Mouse (Mus musculus): ENCODE results near the gene Egln1. TPM values are rescaled to one million over a fixed set of nuclear protein-coding genes. Genes with fewer than 3 reads are reported as not detected.
A peak's percentile ranks its signal among the peaks of the same experiment; 100 is the strongest.

Egln1 gene
- total RNA-seq, 2 experiments from 2014 or later: 17.8 to 28.4 TPM

GRCm38 (mm10) chr8:124862321-124863162 is 86.6 kb downstream of the Egln1 start, which contains the start of the genes Gnpat and 2810004N23Rik:
Gene Gnpat (plus strand): TSS chr8:124863033.
Gene 2810004N23Rik (minus strand): TSS chr8:124863120.
- ATAC-seq (ENCODE audit: poor library complexity, severe bottlenecking): peak; percentile 78

- no peak for ATAC-seq (ENCODE audit: poor library complexity, severe bottlenecking)
These were observed 88.9 kb downstream of the Egln1 start for GRCm38 (mm10) chr8:124860188-124860587.

- ATAC-seq (ENCODE audit: poor library complexity, severe bottlenecking): peak; percentile 33; the same call in 1 of the 2 replicates
These were observed 89.7 kb downstream of the Egln1 start for GRCm38 (mm10) chr8:124859466-124859865.

Other genes with a start within 250 kb of the Egln1 start
- 34.0 and 47.9 TPM in 2 replicates for gene Ttc13, start 227.3 kb downstream of the Egln1 start, total RNA-seq (2015)
- 32.7 and 36.7 TPM in 2 replicates for gene Ttc13, start 227.3 kb downstream of the Egln1 start, total RNA-seq (2017)
- gene Arv1, start 227.2 kb downstream of the Egln1 start, total RNA-seq (2015): 4.6 and 5.3 TPM in 2 replicates
- 0.92 and 1.5 TPM in 2 replicates for gene Arv1, start 227.2 kb downstream of the Egln1 start, total RNA-seq (2017)
- gene Fam89a, start 197.5 kb downstream of the Egln1 start, total RNA-seq (2015): 0.98 and 1.3 TPM in 2 replicates
- gene Fam89a, start 197.5 kb downstream of the Egln1 start, total RNA-seq (2017): 0.33 TPM in 1 of 2 replicates, not detected in the other
- not detected in 2 replicates for gene Trim67, start 156.2 kb downstream of the Egln1 start, total RNA-seq (2015)
- 0.04 TPM in 1 of 2 replicates, not detected in the other for gene Trim67, start 156.2 kb downstream of the Egln1 start, total RNA-seq (2017)
- 44.3 and 54.3 TPM in 2 replicates for gene Gnpat, start 86.3 kb downstream of the Egln1 start, total RNA-seq (2015)
- 43.9 and 50.3 TPM in 2 replicates for gene Gnpat, start 86.3 kb downstream of the Egln1 start, total RNA-seq (2017)
- 11.6 and 13.2 TPM in 2 replicates for gene 2810004N23Rik, start 86.2 kb downstream of the Egln1 start, total RNA-seq (2015)
- gene 2810004N23Rik, start 86.2 kb downstream of the Egln1 start, total RNA-seq (2017): 23.9 and 24.4 TPM in 2 replicates
- 6.5 and 8.9 TPM in 2 replicates for gene Exoc8, start 51.6 kb downstream of the Egln1 start, total RNA-seq (2015)
- gene Exoc8, start 51.6 kb downstream of the Egln1 start, total RNA-seq (2017): 14.5 and 16.1 TPM in 2 replicates
- 11.0 and 11.1 TPM in 2 replicates for gene Sprtn, start 51.4 kb downstream of the Egln1 start, total RNA-seq (2015)
- 18.9 and 20.7 TPM in 2 replicates for gene Sprtn, start 51.4 kb downstream of the Egln1 start, total RNA-seq (2017)
- 36.7 and 37.0 TPM in 2 replicates for gene Tsnax, start 63.7 kb upstream of the Egln1 start, total RNA-seq (2015)
- gene Tsnax, start 63.7 kb upstream of the Egln1 start, total RNA-seq (2017): 40.9 and 45.0 TPM in 2 replicates
- 3.0 and 5.6 TPM in 2 replicates for gene Disc1, start 104.9 kb upstream of the Egln1 start, total RNA-seq (2015)
- 4.3 and 8.2 TPM in 2 replicates for gene Disc1, start 104.9 kb upstream of the Egln1 start, total RNA-seq (2017)

Measured in megakaryocyte, adult 5-6 weeks (primary cell).